Mouse (Mus musculus): Measurements from ENCODE around the gene Pou2f2.

Gene Pou2f2

GRCm38 (mm10) chr7:25179606-25180161 is at the start of gene Pou2f2:
TSS of gene Pou2f2 (minus strand) at chr7:25179726.
- DNase-seq (ENCODE audit: low spot score): no peak

GRCm38 (mm10) chr7:25227523-25228300 is 48.2 kb upstream of the Pou2f2 start:
- no peak for DNase-seq (ENCODE audit: low spot score)

- peak; percentile 41 for DNase-seq (ENCODE audit: low spot score)
These were observed 42.9 kb upstream of the Pou2f2 start for GRCm38 (mm10) chr7:25222275-25222967.

- DNase-seq (ENCODE audit: low spot score): peak; percentile 94
These were observed 41.8 kb upstream of the Pou2f2 start, which contains the start of gene Zfp526 for GRCm38 (mm10) chr7:25221102-25221883. TSS of gene Zfp526 (plus strand) at chr7:25221425.

GRCm38 (mm10) chr7:25220457-25221101 is 41.1 kb upstream of the Pou2f2 start, which contains the start of gene Dedd2:
TSS of gene Dedd2 (minus strand) at chr7:25220615.
- peak; percentile 73 for DNase-seq (ENCODE audit: low spot score)

- DNase-seq (ENCODE audit: low spot score): peak; percentile 97
These were observed 40.4 kb upstream of the Pou2f2 start for GRCm38 (mm10) chr7:25219756-25220456.

- DNase-seq (ENCODE audit: low spot score): no peak
These were observed 39.9 kb upstream of the Pou2f2 start for GRCm38 (mm10) chr7:25219416-25219750.

GRCm38 (mm10) chr7:25218705-25219415 is 39.3 kb upstream of the Pou2f2 start:
- peak; percentile 64 for DNase-seq (ENCODE audit: low spot score)

GRCm38 (mm10) chr7:25217653-25218395 is 38.3 kb upstream of the Pou2f2 start:
- DNase-seq (ENCODE audit: low spot score): peak; percentile 37

GRCm38 (mm10) chr7:25214172-25214571 is 34.6 kb upstream of the Pou2f2 start:
- DNase-seq (ENCODE audit: low spot score): no peak

- DNase-seq (ENCODE audit: low spot score): no peak
These were observed 33.6 kb upstream of the Pou2f2 start for GRCm38 (mm10) chr7:25213099-25213498.

- no peak for DNase-seq (ENCODE audit: low spot score)
These were observed 31.0 kb upstream of the Pou2f2 start for GRCm38 (mm10) chr7:25210482-25210881.

GRCm38 (mm10) chr7:25209161-25209622 is 29.7 kb upstream of the Pou2f2 start:
- DNase-seq (ENCODE audit: low spot score): peak; percentile 66

- no peak for DNase-seq (ENCODE audit: low spot score)
These were observed 26.7 kb upstream of the Pou2f2 start for GRCm38 (mm10) chr7:25206094-25206830.

GRCm38 (mm10) chr7:25205355-25206093 is 26.0 kb upstream of the Pou2f2 start:
- no peak for DNase-seq (ENCODE audit: low spot score)

- DNase-seq (ENCODE audit: low spot score): no peak
These were observed 24.1 kb upstream of the Pou2f2 start for GRCm38 (mm10) chr7:25203624-25204023.

- DNase-seq (ENCODE audit: low spot score): no peak
These were observed 18.0 kb upstream of the Pou2f2 start for GRCm38 (mm10) chr7:25197384-25198018.

GRCm38 (mm10) chr7:25196107-25196506 is 16.6 kb upstream of the Pou2f2 start:
- DNase-seq (ENCODE audit: low spot score): no peak
